In genomic region chr19:53983336-53983735, GRCm38 (mm10) we compare ENCODE assay signal across 9 mouse cellular contexts. TPM values are rescaled to one million over a fixed set of nuclear protein-coding genes. Genes with fewer than 3 reads are reported as not detected.
DNase-seq lines count a peak whose midpoint lies in the region; TF ChIP-seq lines count a peak whose summit lies in the region.
"Had no signal": no experiment of that assay in that cellular context is flagged by ENCODE, and none has a peak within 500 bp of the region (broad histone marks: within the 10 kb centered on the region; RNA-seq: fewer than 3 reads in every experiment).

No protein-coding gene starts in this region.

- no peak overlapping the region for H3K4me3 ChIP-seq in kidney, adult 2 months (ENCODE audit: insufficient read depth, low read depth, low read length)
- no peak overlapping the region for H3K4me3 ChIP-seq in spleen, adult 2 months (ENCODE audit: extremely low read depth, insufficient read depth, insufficient read length)
- no peak overlapping the region for H3K4me3 ChIP-seq in small intestine, adult 2 months (ENCODE audit: low read depth, low read length)
- H3K4me3 ChIP-seq: limb, embryonic 12.5 days had no signal

- TF ChIP-seq CTCF in kidney, adult 2 months (conservative IDR thresholded peaks at IDR 0.05; ENCODE audit: insufficient read depth, insufficient read length, low read depth, low read length) = peak; percentile 43
- TF ChIP-seq CTCF in spleen, adult 2 months (IDR thresholded peaks at IDR 0.05; ENCODE audit: extremely low read depth, insufficient read depth, insufficient read length, insufficient replicate concordance) = peak; percentile 16; the same call in 1 of the 2 replicates
- TF ChIP-seq CTCF in small intestine, adult 2 months (IDR thresholded peaks at IDR 0.05; ENCODE audit: extremely low read depth, insufficient read length, insufficient replicate concordance, low read depth, low read length) = 0 out of 2 replicates have a peak, but pooled peaks have one; percentile 9

- no peaks in the 10 kb centered on the region for H3K4me1 ChIP-seq in kidney, adult 2 months (ENCODE audit: control insufficient read depth, insufficient read depth, low read length)
- no peaks in the 10 kb centered on the region; the same call in 1 of the 2 replicates for H3K4me1 ChIP-seq in spleen, adult 2 months (ENCODE audit: control insufficient read depth, insufficient read depth, insufficient read length)
- H3K4me1 ChIP-seq in small intestine, adult 2 months (ENCODE audit: control insufficient read depth, insufficient read depth, insufficient read length, low read length) = no peaks in the 10 kb centered on the region

- no peak overlapping the region for H3K27ac ChIP-seq in kidney, adult 2 months (ENCODE audit: insufficient read depth, low read depth, low read length)
- no peak overlapping the region for H3K27ac ChIP-seq in spleen, adult 2 months (ENCODE audit: insufficient read depth, low read length)
- no peak overlapping the region for H3K27ac ChIP-seq in small intestine, adult 2 months (ENCODE audit: insufficient read depth, low read depth, low read length)
- H3K27ac ChIP-seq: limb, embryonic 12.5 days had no signal

- WGBS in kidney, adult 2 months = 95% methylated on average over 1 of the region's 1 CpGs
- WGBS in spleen, adult 2 months = 94% methylated on average over 1 of the region's 1 CpGs
- WGBS in small intestine, adult 2 months = 98% methylated on average over 1 of the region's 1 CpGs

- H3K36me3 ChIP-seq in kidney, adult 2 months (ENCODE audit: control insufficient read depth, insufficient read depth, low read length) = peaks cover 1% of the 10 kb centered on the region
- H3K36me3 ChIP-seq in spleen, adult 2 months (ENCODE audit: control insufficient read depth, insufficient read depth, low read length) = peaks cover 4% of the 10 kb centered on the region
- peaks cover 10% of the 10 kb centered on the region for H3K36me3 ChIP-seq in small intestine, adult 2 months (ENCODE audit: control insufficient read depth, insufficient read depth, low read length)

- peak; percentile 25 for DNase-seq in kidney, adult 2 months
- no peak for DNase-seq in kidney, adult 9 months
- peak; percentile 7 to 15 for DNase-seq in spleen, adult 2 months (ENCODE audit: low read depth in 1 of 2, low spot score in 2 of 2)
- DNase-seq in spleen, adult 12 weeks (ENCODE audit: low spot score) = no peak
- DNase-seq in adipocyte (ENCODE audit: low spot score) = peak; percentile 69
- DNase-seq in right cerebral cortex, postnatal 14 days = no peak
- no peak for DNase-seq in embryo, embryonic 10 days (ENCODE audit: low spot score)

- no peak for TF ChIP-seq POLR2A in kidney, adult 2 months (IDR thresholded peaks at IDR 0.05; ENCODE audit: low read depth, low read length)
- no peak for TF ChIP-seq POLR2A in spleen, adult 2 months (IDR thresholded peaks at IDR 0.05; ENCODE audit: low read depth, low read length)
- TF ChIP-seq POLR2A in small intestine, adult 2 months (IDR thresholded peaks at IDR 0.05; ENCODE audit: low read depth, low read length) = no peak

- H3K27me3 ChIP-seq in kidney, adult 2 months (replicated peaks; ENCODE audit: control insufficient read depth, insufficient read depth, low read length) = no peaks in the 10 kb centered on the region
- no peaks in the 10 kb centered on the region for H3K27me3 ChIP-seq in spleen, adult 2 months (ENCODE audit: control insufficient read depth, insufficient read depth, low read length)
- H3K27me3 ChIP-seq in small intestine, adult 2 months (ENCODE audit: control insufficient read depth, insufficient read depth, low read length) = no peaks in the 10 kb centered on the region
- H3K27me3 ChIP-seq: limb, embryonic 12.5 days had no signal

RNA-seq across cellular contexts. Expression of gene Bbip1, which starts 38.9 kb away (rescaled TPM):
- polyA plus RNA-seq in kidney, adult 2 months (2012; rRNA removed) = 9.4 and 12.6 TPM in 2 replicates
- 4.2 and 4.4 TPM in 2 replicates for polyA plus RNA-seq in spleen, adult 2 months (2012; rRNA removed)
- 1.6 and 1.7 TPM in 2 replicates for polyA plus RNA-seq in small intestine, adult 2 months (2012; rRNA removed)

RNA-seq across cellular contexts. Expression of gene Shoc2, which starts 39.2 kb away (rescaled TPM):
- polyA plus RNA-seq in kidney, adult 2 months (2012; rRNA removed) = 16.3 and 19.1 TPM in 2 replicates
- 5.1 and 5.6 TPM in 2 replicates for polyA plus RNA-seq in spleen, adult 2 months (2012; rRNA removed)
- polyA plus RNA-seq in small intestine, adult 2 months (2012; rRNA removed) = 4.9 and 8.7 TPM in 2 replicates

Comparison
In these comparisons a context has a peak if more than half of its experiments do, and no peak if none do; other contexts are left out.
1. DNase-seq: peak in kidney, adult 2 months (single experiment), spleen, adult 2 months (2 of 2) and adipocyte (single experiment); none in kidney, adult 9 months (single experiment), spleen, adult 12 weeks (single experiment), right cerebral cortex, postnatal 14 days (single experiment) and embryo, embryonic 10 days (single experiment).
2. Peak in every context shown above with its lines, with median percentiles within 50 percentile points of each other: CTCF ChIP-seq.